Mouse (Mus musculus) embryo, embryonic 9.5 days (tissue): Measurements from ENCODE around the gene Ear1.
"Not testable (repeated sequence)": the region's sequence is repeated elsewhere in the genome, so short reads cannot be mapped to it uniquely, and the experiment has no call there.

Source experiments
- DNase-seq: peaks from one replicate; pipeline ENCODE4 v3.0.0-alpha.2; 2017; ENCODE audit errors: extremely low spot score

Ear1 gene

DNA sequence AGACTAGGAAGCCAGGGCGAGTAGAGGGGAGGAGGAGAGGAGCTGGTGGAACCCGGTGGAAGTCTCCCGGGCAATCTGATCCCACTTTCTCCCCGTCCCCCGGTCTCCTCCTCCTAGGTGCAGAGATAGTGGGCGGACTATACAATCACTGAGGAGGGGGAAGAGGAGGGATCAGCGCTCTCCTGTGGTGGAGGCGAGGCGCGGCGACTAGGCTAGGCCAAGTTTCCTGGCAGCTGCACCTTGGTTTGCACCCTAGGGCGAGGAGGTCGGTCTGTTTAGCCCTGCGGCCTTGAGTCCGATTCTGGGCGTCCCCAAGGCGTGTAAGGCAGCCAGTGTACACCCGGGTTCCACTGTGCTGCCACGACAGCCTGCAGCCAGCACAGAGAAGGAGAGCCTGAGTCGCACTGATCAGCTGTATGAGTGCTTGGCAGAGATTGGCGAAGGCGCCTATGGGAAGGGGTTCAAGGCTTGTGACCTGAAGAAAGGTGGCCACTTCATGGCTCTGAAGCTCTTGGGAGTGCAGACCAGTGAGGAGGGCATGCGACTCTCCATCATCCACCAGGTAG is 78.3 kb downstream of the Ear1 start:
- DNase-seq = peak; percentile 53

GRCm38 (mm10) chr14:43796069-43796904 is 79.0 kb downstream of the Ear1 start:
- DNase-seq = no peak

DNA sequence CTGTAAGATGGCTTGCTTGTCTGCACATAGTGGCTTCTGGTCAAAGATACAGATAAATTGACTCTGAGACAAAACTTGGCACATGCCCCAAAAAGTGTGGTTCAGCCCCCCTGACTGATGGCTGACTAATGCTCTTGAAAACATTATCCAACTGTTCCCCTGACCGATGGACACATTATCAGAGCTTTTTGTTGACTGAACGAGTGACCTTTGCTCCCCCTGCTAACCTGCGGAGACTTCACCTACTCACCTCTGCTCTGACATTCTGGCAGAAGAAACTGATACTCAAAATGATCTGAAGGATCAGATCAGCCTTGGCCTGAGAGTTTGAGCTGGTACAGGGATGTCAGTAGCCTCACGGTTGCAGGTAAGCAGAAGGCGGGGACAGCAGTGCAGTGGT is 81.5 kb downstream of the Ear1 start:
- not testable (repeated sequence) for DNase-seq

GRCm38 (mm10) chr14:43784645-43785044 is 90.7 kb downstream of the Ear1 start, which contains the start of gene Gm8180:
Gene Gm8180 (minus strand): TSS chr14:43784745.
- DNase-seq = not testable (repeated sequence)
